Mouse (Mus musculus) heart, adult 18-20 months (tissue): Measurements from ENCODE around the gene H2-DMb1. TPM values are rescaled to one million over a fixed set of nuclear protein-coding genes. Genes with fewer than 3 reads are reported as not detected.

Source experiments
- DNase-seq, 2 experiments: peaks; one replicate each; pipeline ENCODE4 v3.0.0; 2021 to 2022; ENCODE audit warnings: mixed read lengths in 1 of 2
- long read RNA-seq, 2 experiments: library from polyadenylated mRNA; stranded (forward); transcript quantifications; one replicate each; pipeline ENCODE4 v2.0.0; 2021
- total RNA-seq, 2 experiments: library from RNA; stranded (reverse); gene quantifications; 2 replicates each; pipeline ENCODE4 v1.2.3; 2021

H2-DMb1 gene
- total RNA-seq: 1 to 10 TPM; 3.0 to 3.9 TPM
- long read RNA-seq, experiment 1, transcript H2-DMb1-201 (6 exons, 1,404 nt): major isoform, 8 of 9 reads
- long read RNA-seq, experiment 1, partial matches to known transcripts: 0 of 9 reads
- long read RNA-seq, experiment 1, other reads (novel, unspliced or antisense): 1 of 9 reads
- long read RNA-seq, experiment 2, partial matches to known transcripts: 0 of 4 reads
- long read RNA-seq, experiment 2, other reads (novel, unspliced or antisense): 0 of 4 reads

DNA sequence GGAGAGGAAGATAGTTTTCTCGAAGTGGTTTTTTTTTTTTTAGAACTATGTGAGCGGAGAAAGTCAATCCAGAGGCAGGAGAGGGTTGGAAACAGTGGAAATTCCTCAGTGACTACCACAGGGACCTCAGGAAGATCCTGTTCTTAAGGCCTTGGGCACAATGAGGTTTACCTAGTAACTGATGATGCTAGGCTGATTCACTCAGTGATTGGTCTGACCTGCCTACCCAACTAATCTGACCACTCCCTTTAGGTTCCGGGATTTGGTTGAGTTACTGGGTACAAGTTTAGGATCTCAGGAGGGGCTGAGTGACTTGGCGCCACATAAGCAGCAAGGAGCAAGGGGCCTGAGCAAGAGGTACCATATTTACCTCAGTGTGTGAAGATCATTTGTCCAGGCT, at the start of gene H2-DMb1:
TSS of gene H2-DMb1 (plus strand) at position 150 of the 400 bp plus-strand sequence.
- DNase-seq: peak; percentile 65 to 78

- DNase-seq: no peak
Measured at GRCm38 (mm10) chr17:34104804-34105203, 48.1 kb upstream of the H2-DMb1 start.

GRCm38 (mm10) chr17:34106555-34106954, 46.3 kb upstream of the H2-DMb1 start:
- DNase-seq: no peak

DNA sequence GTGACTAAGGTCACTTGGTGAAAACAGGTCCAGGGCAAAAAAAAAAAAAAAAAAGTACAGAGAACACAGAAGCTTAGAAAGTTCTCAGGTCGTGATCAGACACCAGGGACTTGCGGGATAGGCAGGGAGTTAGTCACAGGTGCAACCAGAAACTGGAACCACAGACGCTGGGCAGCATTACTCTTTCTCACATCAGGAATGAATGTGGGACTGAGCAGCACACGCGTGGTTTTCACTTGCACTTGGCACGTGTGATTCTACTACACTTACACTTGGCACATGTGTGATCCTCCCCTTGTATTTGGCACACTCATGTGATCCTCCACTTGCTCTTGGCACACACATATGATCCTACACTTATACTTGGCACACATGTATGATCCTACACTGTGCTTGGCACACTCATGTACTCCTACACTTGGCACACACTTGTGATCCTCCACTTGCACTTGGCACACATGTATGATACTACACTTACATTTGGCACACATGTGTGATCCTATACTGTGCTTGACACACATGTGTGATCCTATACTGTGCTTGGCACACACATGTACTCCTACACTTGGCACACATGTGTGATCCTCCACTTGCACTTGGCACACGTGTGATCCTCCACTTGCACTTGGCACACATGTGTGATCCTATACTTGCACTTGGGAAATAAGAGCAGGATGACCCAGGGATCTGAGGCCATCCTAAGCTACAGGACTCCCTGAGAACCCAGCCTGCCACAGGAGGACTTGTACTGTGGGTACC, 45.6 kb upstream of the H2-DMb1 start:
- no peak for DNase-seq

DNA sequence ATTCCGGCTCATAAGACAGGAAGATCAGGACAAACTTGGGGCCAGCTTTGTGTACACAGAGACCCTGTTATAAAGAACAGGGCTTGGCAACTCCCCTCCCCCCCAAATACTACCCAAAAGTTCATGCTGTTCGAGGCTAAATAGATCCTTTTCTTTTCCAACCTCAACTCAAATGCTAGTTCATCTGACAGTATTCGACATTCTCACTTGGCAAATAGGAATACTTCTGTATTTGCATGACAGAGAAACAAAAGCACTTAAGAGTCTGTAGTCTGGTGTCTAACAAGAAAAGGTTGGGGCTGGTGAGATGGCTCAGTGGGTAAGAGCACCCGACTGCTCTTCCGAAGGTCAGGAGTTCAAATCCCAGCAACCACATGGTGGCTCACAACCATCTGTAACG, 44.4 kb upstream of the H2-DMb1 start:
- DNase-seq: no peak

GRCm38 (mm10) chr17:34109038-34109805, 43.6 kb upstream of the H2-DMb1 start:
- no peak for DNase-seq

DNA sequence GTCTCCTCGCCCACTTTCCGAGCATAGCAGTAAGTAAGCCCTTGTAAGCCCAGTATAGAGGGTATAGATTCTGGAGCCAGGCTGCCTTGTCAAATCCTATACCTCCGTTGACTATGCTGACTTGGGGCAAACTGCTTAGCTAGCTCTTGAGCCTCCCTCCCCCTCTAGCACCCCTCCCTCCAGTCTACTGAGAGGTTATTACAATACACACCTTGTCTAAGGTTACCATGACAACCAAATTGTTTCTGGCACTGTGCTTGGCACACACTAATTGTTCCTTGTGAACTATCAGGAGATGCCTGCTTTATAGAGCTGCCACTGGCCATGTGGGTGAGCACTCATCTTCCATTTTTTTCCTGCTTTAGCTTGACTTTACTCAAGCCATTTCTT, 43.1 kb upstream of the H2-DMb1 start:
- no peak for DNase-seq

- no peak for DNase-seq
Measured at GRCm38 (mm10) chr17:34110309-34110708, 42.6 kb upstream of the H2-DMb1 start.

DNA sequence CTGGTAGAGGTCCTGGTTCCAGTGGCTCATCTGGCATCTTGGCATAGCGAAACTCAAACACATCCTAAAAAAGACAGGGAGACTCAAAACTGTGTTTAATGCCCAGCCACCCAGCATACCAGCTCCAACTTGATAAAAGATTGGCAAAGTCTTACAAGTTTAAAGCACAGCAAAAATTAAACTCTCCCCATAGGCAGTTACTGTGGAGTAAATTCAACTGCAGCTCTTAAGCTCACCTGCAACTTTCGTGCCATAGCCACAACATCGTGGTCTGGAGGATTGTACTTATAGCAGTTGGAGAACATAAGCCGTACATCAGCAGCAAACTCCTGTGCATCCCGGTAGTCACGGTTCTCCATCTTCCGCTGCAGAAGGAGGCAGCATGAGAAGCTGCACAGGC, 38.8 kb upstream of the H2-DMb1 start:
- DNase-seq: no peak

DNA sequence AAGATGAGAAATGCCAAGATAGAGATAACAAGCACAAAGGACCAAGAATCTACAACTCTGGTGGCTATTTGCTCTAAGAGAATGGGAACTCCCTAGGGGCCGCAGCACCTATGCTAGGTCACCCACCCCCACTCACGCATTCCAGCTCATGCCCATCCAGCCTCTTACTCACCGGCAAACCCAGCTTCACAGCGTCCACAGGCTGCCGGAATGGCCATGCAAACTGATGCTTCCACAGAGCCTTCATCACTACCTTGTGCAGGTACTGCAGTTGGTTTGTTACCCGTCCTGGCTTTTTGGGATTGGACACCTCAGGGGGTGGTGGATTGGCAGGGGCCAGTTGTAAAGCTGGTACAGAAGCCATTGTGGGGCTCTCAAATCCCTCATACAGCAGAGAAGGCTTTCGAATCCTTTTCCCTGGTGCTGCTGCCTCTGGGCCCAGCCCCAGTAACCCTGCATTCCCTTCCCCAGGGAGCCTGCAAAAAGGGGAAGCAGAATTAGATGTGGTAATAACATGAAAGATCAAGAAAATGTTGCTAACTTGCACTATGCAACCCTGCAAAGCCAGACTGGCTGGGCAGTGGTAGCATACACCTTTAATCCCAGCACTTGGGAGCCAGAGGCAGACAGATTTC, 36.0 kb upstream of the H2-DMb1 start:
- DNase-seq: peak; percentile 47 to 57

DNA sequence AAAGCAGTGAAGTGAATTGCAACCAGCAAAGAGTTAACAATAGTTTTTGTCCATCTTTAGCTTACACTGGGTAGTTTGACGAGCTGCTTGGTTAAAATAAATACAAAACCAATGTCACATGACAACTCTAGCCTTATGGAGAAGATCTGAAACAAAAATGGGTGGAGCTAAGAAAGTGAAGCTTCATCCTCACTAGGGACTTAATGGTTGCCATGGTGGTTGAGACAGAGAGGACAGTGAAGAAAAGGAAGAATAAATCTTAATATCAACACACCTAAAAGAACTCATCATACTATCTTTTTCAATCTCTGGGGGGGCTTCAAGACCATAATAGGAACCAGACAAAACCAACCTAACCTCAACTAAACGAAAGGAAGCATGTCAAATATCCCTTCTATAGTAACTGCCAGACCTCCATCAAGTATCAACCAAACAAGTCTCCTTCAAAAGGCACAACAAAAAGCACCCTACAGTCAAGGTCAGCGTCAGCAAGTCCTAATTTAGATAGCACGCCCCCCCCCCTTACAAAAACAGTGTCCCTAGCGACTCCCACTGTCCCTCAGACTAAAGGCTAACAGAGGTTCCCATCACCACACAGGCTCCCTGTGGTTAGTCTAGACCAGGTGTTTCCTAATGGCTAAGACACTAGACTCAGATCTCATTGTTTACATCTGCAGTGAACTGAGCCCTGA, 35.3 kb upstream of the H2-DMb1 start:
- no peak for DNase-seq

- peak in 1 of 2 experiments; percentile 68 for DNase-seq
Measured at GRCm38 (mm10) chr17:34118113-34118872, 34.6 kb upstream of the H2-DMb1 start.

DNA sequence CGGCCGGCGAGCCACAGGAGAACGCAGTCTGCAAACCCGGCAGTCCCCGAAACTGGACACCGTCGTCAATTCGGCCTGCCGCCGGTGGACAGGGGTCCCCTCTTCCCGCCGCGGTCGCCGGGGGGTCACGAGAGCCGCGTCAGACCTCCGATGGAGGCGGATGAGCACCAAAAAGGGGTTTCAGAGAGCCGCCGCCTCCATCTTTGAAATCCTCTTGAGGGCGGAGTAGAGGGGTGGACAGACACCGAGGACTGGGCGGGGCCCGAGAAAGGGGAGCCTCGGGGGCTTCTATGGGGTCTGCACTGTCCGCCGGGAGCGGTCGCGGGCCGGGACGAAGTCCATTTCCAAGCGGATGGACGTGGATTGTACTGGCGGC, 34.0 kb upstream of the H2-DMb1 start:
- DNase-seq: no peak

DNA sequence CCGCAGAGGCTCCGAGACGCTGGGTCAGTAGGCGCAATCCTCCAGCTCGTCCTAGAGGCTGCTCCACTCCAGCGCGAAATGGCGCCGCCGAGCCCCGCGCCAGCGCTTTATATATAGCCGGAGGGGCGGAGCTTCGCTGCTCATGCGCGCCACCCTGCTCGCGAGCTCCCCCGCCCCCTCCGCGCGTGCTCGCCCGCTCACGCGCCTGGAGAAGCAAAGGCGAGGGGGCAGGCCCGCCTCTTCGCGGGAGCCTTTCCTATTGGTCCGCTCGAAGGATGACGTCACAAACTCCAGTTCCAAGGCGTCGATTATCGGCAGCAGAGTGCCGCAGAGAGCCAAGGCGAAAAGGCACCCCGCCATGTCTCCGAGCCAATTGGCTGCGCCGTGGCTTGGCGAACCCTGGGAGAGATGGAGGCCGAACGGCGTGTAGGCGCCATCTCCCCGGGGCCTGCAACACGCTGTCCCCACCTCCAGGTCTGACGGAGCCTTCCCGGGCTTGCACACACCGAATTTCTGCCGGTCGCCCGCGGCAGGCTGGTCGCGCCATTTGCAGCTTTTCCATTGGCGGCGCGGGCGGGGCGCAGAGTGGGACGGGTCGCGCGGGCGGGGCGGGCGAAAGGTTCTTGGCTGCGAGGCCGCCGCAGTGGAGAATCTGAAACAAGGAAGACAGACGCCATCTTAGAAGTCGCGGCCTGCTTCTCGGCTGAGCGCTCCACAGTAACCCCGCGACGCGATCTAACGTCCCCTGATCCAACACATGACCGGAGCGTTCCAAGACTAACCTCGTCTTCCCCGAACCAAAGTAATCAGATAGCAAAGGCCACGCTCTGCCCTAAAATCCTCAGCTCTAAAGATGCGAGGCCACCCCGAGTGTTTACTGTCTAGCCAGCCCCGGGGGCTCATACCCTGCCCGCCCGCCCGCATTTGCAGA, 33.4 kb upstream of the H2-DMb1 start, which contains the start of gene H2-DMa:
TSS of gene H2-DMa (plus strand) at position 293 of the 931 bp plus-strand sequence.
- peak; percentile 99 to 100 for DNase-seq

GRCm38 (mm10) chr17:34120180-34120723, 32.6 kb upstream of the H2-DMb1 start:
- DNase-seq: peak; percentile 91 to 93

GRCm38 (mm10) chr17:34120814-34121171, 32.1 kb upstream of the H2-DMb1 start:
- DNase-seq: peak; percentile 91

DNA sequence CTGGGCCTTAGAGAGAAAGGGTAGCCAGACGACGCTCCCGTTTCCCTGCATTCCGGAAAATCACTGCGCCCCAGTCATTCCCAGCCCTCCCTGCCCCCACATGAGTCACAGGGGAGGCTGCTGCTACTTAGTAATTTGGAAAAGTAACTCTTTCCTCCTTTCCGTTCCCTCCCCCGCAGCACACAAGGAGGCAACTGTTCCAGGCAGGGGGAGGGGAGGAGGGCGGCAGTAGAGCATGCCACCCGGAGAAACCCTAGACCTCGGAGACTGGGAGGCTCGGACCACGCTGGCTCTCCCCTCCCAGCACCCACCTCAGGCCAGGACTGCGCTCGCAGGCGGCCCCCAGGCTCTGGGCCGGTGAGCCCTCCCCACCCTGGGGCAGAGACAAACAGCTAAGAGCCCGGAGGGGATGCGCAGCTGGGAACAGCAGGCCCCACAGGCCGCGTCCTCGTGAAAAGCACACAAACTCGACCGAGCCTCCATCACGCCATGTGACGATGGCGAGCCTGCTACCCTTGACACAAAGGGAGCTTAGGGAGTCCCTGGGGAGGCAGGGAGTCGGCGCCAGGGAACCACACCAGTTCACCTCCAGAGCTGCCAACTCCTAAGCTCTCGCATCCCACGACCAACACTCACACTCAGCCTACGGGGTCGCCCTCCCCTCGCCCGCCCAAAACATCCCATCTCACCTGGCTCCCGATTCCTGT, 31.5 kb upstream of the H2-DMb1 start:
- peak; percentile 92 to 94 for DNase-seq

DNA sequence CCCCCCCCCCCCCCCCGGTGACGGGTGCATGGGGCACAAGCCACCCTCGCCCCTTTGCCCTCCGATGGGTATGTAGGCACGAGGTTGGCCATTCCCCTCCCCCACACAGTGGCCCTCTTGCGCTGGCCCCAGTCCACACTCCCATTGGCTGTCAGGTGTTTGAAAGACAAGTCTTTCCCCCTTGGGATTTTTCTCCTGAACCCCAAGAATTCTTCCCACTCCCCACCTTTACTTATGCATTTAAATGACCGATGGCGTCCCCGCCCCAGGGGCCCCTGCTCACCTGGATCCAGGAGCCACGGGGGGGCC, 31.0 kb upstream of the H2-DMb1 start:
- peak in 1 of 2 experiments; percentile 82 for DNase-seq
